Mouse (Mus musculus) megakaryocyte-erythroid progenitor cell, adult 5 weeks (primary cell): ENCODE results near the gene Rab7. TPM values are rescaled to one million over a fixed set of nuclear protein-coding genes. Genes with fewer than 3 reads are reported as not detected.

ENCODE experiments used
- polyA plus RNA-seq: library from polyadenylated mRNA; stranded (reverse); fragments of >175 nt; gene quantifications from 2 replicates; pipeline ENCODE4 v1.2.3, GENCODE M21; 2012

Gene Rab7
- 105 and 106 TPM in 2 replicates for polyA plus RNA-seq

GRCm38 (mm10) chr6:88044577-88045405, at the start of gene Rab7:
Gene Rab7, minus strand, starts transcription at chr6:88045270.

DNA sequence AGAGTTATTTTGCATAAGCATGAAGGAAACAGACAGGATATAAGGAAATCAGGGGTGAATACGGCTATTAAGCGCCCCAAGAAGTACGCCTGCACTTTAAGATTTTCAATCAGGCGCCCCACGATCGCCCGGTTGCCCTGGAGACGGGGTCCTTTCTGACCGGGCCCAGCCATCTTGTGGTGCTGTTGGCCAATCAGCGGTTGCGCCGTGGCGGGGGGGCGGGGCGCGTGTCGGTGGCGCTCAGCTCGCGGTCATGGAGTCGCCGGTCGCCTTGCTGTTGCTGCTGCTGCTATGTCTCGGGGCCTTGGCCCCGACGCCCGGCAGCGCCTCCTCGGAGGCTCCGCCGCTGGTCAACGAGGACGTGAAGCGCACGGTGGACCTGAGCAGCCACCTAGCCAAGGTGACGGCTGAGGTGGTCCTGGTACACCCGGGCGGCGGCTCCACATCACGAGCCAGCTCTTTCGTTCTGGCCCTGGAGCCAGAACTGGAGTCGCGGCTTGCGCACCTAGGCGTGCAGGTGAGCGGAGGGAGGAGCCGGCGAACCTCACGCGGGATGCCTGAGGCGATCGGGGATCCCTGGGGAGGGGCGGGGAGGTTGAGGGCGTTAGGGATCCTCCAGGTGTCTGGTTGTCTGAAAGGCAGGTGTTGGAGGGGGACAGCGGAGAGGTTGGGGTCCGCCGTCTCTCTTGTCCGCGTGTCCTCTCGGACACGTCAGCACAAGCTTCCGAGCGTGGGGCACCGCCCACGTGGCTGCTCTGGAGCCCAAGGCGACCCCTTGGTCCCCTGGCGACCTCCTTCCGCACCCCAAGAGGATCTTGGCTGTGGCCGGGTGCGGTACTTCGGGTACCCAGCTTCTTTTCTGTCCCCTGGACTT, 39.4 kb upstream of the Rab7 start, which contains the start of gene Rpn1:
Rpn1 (plus strand) TSS at position 205 of the 874 bp plus-strand sequence.

DNA sequence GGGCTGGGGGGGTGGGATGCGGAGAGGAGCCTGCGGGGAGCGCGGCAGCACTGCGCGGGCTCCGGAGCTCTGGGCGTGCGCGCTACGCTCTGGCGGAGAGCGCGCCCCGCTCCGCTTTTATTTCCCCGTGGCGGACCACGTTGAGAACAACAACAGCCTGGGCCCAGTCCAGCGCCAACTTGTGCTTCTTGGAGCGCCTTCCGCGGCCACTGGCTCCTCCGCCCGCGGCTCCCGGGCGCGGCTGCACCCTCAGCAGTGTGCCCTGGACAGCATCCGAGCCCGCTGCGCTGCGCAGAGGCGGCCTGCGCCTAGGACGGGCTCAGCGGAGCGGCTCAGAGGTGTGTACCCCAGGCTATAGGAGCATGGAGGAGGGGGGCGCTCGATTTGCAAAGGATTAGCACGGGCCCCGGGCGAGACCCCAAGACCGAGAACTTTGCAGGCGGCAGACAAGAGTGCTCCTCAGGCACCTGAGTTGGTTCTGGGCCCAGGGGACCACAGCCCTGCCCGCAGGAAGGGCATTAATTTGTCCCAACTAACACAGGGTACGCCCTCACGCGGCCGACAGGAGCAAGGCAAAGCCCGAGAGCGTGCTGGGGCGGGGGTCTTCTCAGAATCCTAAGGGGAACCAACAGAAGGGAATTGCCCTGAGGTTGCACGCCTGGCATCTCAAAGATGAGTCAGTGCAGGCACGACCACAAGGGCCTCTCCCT, 63.4 kb downstream of the Rab7 start, which contains the start of gene H1fx:
H1fx (minus strand) TSS at position 91 of the 710 bp plus-strand sequence.

Other genes starting within 250 kb of the Rab7 start
- gene Rab43, start 233.1 kb downstream of the Rab7 start, polyA plus RNA-seq: 60.5 and 71.2 TPM in 2 replicates
- 16.2 and 25.7 TPM in 2 replicates for gene Gm45140, start 209.5 kb downstream of the Rab7 start, polyA plus RNA-seq
- gene Isy1, start 206.5 kb downstream of the Rab7 start, polyA plus RNA-seq: 66.0 and 75.3 TPM in 2 replicates
- 103 and 130 TPM in 2 replicates for gene Cnbp, start 194.2 kb downstream of the Rab7 start, polyA plus RNA-seq
- gene Copg1, start 157.5 kb downstream of the Rab7 start, polyA plus RNA-seq: 31.0 and 33.0 TPM in 2 replicates
- 22.9 and 27.6 TPM in 2 replicates for gene Hmces, start 131.3 kb downstream of the Rab7 start, polyA plus RNA-seq
- 163 and 296 TPM in 2 replicates for gene H1fx, start 63.6 kb downstream of the Rab7 start, polyA plus RNA-seq
- gene Rpn1, start 39.2 kb upstream of the Rab7 start, polyA plus RNA-seq: 81.3 and 91.4 TPM in 2 replicates
- gene Gata2, start 148.6 kb upstream of the Rab7 start, polyA plus RNA-seq: 351 and 598 TPM in 2 replicates
- not detected in 2 replicates for gene Dnajb8, start 177.0 kb upstream of the Rab7 start, polyA plus RNA-seq